Mouse (Mus musculus) kidney, postnatal 0 days (tissue): ENCODE results near the gene Lrguk. TPM values are rescaled to one million over a fixed set of nuclear protein-coding genes. Genes with fewer than 3 reads are reported as not detected.

Experiments
- ATAC-seq: fragments of 200-750 bp; cut with Nextera tagmentation; replicated peaks from 2 replicates; pipeline ENCODE4 v1.8.0; 2017; ENCODE audit warnings: low read depth, moderate number of reproducible peaks, moderate TSS enrichment, moderate library complexity; ENCODE audit not compliant: low FRiP score
- DNase-seq: peaks from one replicate; pipeline ENCODE4 v3.0.0-alpha.2; 2016; ENCODE audit warnings: low spot score
- H3K27ac ChIP-seq: fragments of 300-500 bp; sonication (generic); 2 replicates; pipeline ENCODE4 v1.5.1; 2014; ENCODE audit warnings: mild to moderate bottlenecking
- H3K27me3 ChIP-seq: fragments of 300-500 bp; sonication (generic); 2 replicates; pipeline ENCODE4 v1.6.1; 2014; ENCODE audit warnings: low read length, mixed read lengths; ENCODE audit not compliant: insufficient read depth
- H3K36me3 ChIP-seq: fragments of 300-500 bp; sonication (generic); 2 replicates; pipeline ENCODE4 v1.6.1; 2014; ENCODE audit warnings: low read length, mixed read lengths; ENCODE audit not compliant: insufficient read depth
- H3K4me1 ChIP-seq: fragments of 300-500 bp; sonication (generic); replicated peaks from 2 replicates; pipeline ENCODE4 v1.6.1; 2014; ENCODE audit warnings: antibody characterized with exemption, low read length, mixed read lengths; ENCODE audit not compliant: insufficient read depth
- H3K4me2 ChIP-seq: fragments of 300-500 bp; sonication (generic); 2 replicates; pipeline ENCODE4 v1.6.1; 2014; ENCODE audit warnings: mild to moderate bottlenecking, low read length, moderate library complexity, mixed read lengths
- H3K4me3 ChIP-seq: fragments of 300-500 bp; sonication (generic); replicated peaks from 2 replicates; pipeline ENCODE4 v1.5.1; 2014; ENCODE audit warnings: low read depth, low read length
- H3K9ac ChIP-seq: fragments of 300-500 bp; sonication (generic); 2 replicates; pipeline ENCODE4 v1.6.1; 2014; ENCODE audit warnings: low read depth, low read length
- H3K9me3 ChIP-seq: fragments of 300-500 bp; sonication (generic); replicated peaks from 2 replicates; pipeline ENCODE4 v1.6.1; 2016; ENCODE audit warnings: low read length, inconsistent platforms, mixed read lengths
- CTCF ChIP-seq: IDR thresholded peaks from 2 replicates; pipeline ENCODE4 v1.5.1; 2016; ENCODE audit warnings: antibody characterized with exemption, low read depth, mild to moderate bottlenecking, moderate library complexity
- WGBS: fragments of 180-500 bp; shearing (Covaris S2); extraction: QIAGEN DNeasy Blood & Tissue Kit; methylation state at CpG from one replicate; pipeline ENCODE4 v1.1.7; 2014; 5-methylcytosine and 5-hydroxymethylcytosine counted together
- polyA plus RNA-seq: library from polyadenylated mRNA; unstranded; fragments of >200 nt; fragmentation: Nextera tagmentation; extraction: Ambion mirVana; gene quantifications from 2 replicates; pipeline ENCODE4 v1.2.1, GENCODE M21; 2015

Gene Lrguk
- 1.2 and 1.3 TPM in 2 replicates for polyA plus RNA-seq

GRCm38 (mm10) chr6:34028933-34029745 is at the start of gene Lrguk:
Lrguk (plus strand) TSS chr6:34029448.
- H3K36me3 ChIP-seq = no peaks in the 10 kb centered on the region
- 2% methylated on average over 32 of the region's 32 CpGs for WGBS
- H3K4me1 ChIP-seq = no peaks in the 10 kb centered on the region
- peak; percentile 94 for DNase-seq
- peak within 1 kb of the TSS; percentile 56 for H3K4me3 ChIP-seq
- H3K9ac ChIP-seq = peak within 1 kb of the TSS; percentile 49
- ATAC-seq = peak; percentile 96
- TF ChIP-seq CTCF = no peak
- H3K27ac ChIP-seq = no peak within 1 kb of the TSS
- peak within 1 kb of the TSS; percentile 69 for H3K4me2 ChIP-seq
- H3K27me3 ChIP-seq = no peaks in the 10 kb centered on the region
- H3K9me3 ChIP-seq = no peaks in the 10 kb centered on the region

- no peaks in the 10 kb centered on the region for H3K4me1 ChIP-seq
- DNase-seq = no peak
- no peak overlapping the region for H3K4me3 ChIP-seq
- no peak for ATAC-seq
- H3K27me3 ChIP-seq = no peaks in the 10 kb centered on the region
- H3K9ac ChIP-seq = no peak overlapping the region
- H3K36me3 ChIP-seq = no peaks in the 10 kb centered on the region
- H3K27ac ChIP-seq = no peak overlapping the region
- no peak for TF ChIP-seq CTCF
- H3K4me2 ChIP-seq = no peak overlapping the region
- H3K9me3 ChIP-seq = no peaks in the 10 kb centered on the region
- WGBS = 73% methylated on average over 9 of the region's 9 CpGs
Measured at GRCm38 (mm10) chr6:33982709-33983108, 46.5 kb upstream of the Lrguk start.

DNA sequence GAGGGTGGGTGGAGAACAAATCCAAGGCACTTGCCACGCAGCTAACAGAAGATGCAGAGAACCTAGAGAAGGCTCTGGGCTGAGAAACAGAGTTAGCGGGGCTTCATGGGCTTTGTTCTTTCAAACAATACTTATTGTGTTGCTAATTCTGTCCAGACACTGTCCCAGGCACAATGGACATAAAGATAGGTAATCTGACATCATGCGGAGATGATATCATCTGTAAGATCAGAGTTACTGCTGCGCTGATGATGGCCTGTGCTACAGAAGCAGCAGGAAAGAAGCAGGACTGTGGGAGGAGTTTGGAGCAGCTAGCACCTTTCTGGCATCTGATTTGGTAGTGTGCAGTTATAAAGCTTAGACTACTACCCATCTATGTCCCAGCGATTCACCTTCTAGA is 42.1 kb upstream of the Lrguk start:
- no peak for TF ChIP-seq CTCF
- 80% methylated on average over 5 of the region's 5 CpGs for WGBS
- no peak overlapping the region for H3K9ac ChIP-seq

DNA sequence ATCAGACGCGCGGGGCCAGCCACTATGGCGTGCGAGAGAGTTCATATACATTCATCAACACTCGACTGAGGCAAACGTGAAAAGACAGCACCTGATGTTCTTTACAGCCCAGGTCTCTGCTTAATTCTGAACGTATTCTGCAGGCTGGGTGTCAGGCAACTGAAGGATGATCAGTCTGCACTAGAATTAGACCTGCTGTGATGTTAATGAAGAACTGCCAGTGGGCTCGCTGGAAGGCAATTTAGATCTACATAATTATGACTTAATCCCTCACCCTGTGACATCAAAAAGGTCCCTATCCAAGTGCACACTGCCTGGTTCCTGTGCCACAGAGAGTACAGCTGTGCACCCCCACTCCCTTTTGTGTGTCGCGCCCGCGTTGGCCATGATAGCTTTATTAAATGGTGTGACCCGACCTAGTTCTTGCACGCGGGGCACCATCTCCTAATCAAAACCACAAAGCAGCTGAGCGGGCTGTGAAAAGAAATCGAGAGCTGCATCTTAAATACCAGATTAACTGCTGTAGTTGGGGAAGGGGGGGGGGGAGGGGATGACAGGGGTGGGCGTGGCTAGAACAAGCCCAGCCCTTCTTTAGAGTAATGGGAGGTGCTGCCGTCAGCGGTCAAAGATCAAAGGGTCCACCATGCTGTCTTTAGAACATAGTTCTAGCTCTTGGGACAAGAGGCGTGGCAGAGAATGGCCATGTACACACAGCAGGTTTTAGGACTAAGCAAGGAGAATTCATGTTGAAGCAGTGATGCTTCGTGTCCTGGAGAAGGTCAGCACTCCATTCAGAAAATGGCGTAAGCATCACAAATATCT is 36.8 kb upstream of the Lrguk start:
- H3K4me1 ChIP-seq = no peaks in the 10 kb centered on the region
- 57% methylated on average over 24 of the region's 24 CpGs for WGBS
- TF ChIP-seq CTCF = no peak
- DNase-seq (no peak), ATAC-seq (no peak)
- H3K4me3 ChIP-seq = no peak overlapping the region
- no peaks in the 10 kb centered on the region for H3K36me3 ChIP-seq
- no peaks in the 10 kb centered on the region for H3K27me3 ChIP-seq
- H3K9me3 ChIP-seq = no peaks in the 10 kb centered on the region
- H3K4me2 ChIP-seq = no peak overlapping the region
- no peak overlapping the region for H3K27ac ChIP-seq
- H3K9ac ChIP-seq = no peak overlapping the region

More for the DNA sequence above, 42.1 kb upstream of the Lrguk start:
- no peak for DNase-seq
- Histone ChIP-seq H3K4me2 (no peak overlapping the region), H3K27ac (no peak overlapping the region), H3K4me1 (no peaks in the 10 kb centered on the region), H3K9me3 (no peaks in the 10 kb centered on the region), H3K36me3 (no peaks in the 10 kb centered on the region), H3K4me3 (no peak overlapping the region), H3K27me3 (no peaks in the 10 kb centered on the region)
- no peak for ATAC-seq

DNA sequence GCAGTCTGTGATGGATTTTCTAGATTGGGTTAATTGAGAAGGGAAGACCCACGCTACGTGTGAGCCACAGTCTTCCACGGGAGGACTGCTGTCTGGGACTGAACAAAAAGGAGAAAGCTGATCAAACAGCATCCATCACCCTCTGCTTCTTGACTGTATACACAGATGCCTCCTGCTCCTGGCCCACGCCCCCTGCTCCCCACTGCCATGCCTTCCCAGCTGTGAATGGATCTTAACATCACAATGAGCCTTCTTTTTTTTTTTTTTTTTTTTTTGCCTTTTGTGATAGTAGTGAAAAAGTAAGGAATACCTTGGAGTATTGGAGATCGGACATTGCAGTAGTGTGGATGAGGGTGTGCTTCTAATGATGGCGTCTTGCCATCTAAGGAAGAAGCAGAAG is 35.4 kb upstream of the Lrguk start:
- no peaks in the 10 kb centered on the region for H3K27me3 ChIP-seq
- ATAC-seq (no peak), DNase-seq (no peak)
- no peaks in the 10 kb centered on the region for H3K36me3 ChIP-seq
- H3K27ac ChIP-seq = no peak overlapping the region
- no peak overlapping the region for H3K4me3 ChIP-seq
- no peak for TF ChIP-seq CTCF
- H3K9me3 ChIP-seq = no peaks in the 10 kb centered on the region
- 82% methylated on average over 6 of the region's 6 CpGs for WGBS
- H3K9ac ChIP-seq = no peak overlapping the region
- no peak overlapping the region for H3K4me2 ChIP-seq
- H3K4me1 ChIP-seq = no peaks in the 10 kb centered on the region

DNA sequence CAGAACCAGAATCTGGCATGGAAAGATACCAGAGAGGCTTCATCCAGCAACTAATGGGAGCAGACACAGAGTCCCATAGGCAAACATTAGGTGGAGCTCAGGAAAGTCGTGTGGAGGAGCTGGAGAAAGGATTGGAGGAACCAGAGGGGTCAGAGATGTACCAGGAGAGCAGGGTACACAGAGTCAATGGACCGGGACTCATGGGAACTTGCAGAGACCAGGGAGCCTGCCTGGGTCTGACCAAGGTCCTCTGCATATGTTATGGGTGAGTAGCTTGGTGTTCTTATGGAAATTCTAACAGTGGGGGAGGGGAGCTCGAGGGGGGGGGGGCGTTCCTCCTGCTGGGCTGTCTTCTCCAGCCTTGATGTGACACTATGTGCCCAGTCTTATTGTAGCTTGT is 30.7 kb upstream of the Lrguk start:
- Histone ChIP-seq H3K27me3 (no peaks in the 10 kb centered on the region), H3K27ac (no peak overlapping the region), H3K36me3 (no peaks in the 10 kb centered on the region), H3K9ac (no peak overlapping the region), H3K4me1 (no peaks in the 10 kb centered on the region), H3K9me3 (no peaks in the 10 kb centered on the region), H3K4me2 (no peak overlapping the region), H3K4me3 (no peak overlapping the region)
- WGBS = 32% methylated on average over 3 of the region's 4 CpGs
- no peak for DNase-seq
- TF ChIP-seq CTCF = no peak
- ATAC-seq = peak; percentile 94
